Mouse (Mus musculus) forebrain, embryonic 10.5 days (tissue): Measurements from ENCODE around the gene Arl8a. TPM values are rescaled to one million over a fixed set of nuclear protein-coding genes. Genes with fewer than 3 reads are reported as not detected.

Source experiments
- DNase-seq: peaks from one replicate; pipeline ENCODE4 v3.0.0-alpha.2; 2017; ENCODE audit warnings: low spot score; ENCODE audit errors: extremely low spot score
- H3K27ac ChIP-seq: fragments of 300-500 bp; sonication (generic); 2 replicates; pipeline ENCODE4 v1.5.1; 2016; ENCODE audit warnings: mild to moderate bottlenecking
- H3K27me3 ChIP-seq: fragments of 300-500 bp; sonication (generic); 2 replicates; pipeline ENCODE4 v1.6.1; 2016; ENCODE audit warnings: mild to moderate bottlenecking; ENCODE audit not compliant: poor library complexity, severe bottlenecking
- H3K36me3 ChIP-seq: fragments of 300-500 bp; sonication (generic); replicated peaks from 2 replicates; pipeline ENCODE4 v1.6.1; 2016; ENCODE audit warnings: mild to moderate bottlenecking, moderate library complexity
- H3K4me1 ChIP-seq: fragments of 300-500 bp; sonication (generic); 2 replicates; pipeline ENCODE4 v1.6.1; 2016
- H3K4me3 ChIP-seq: fragments of 300-500 bp; sonication (generic); 2 replicates; pipeline ENCODE4 v1.5.1; 2016; ENCODE audit warnings: mild to moderate bottlenecking, moderate library complexity
- H3K9me3 ChIP-seq: fragments of 300-500 bp; sonication (generic); 2 replicates; pipeline ENCODE4 v1.6.1; 2016; ENCODE audit warnings: mild to moderate bottlenecking, moderate library complexity
- WGBS: fragments of 180-500 bp; shearing (Covaris S2); methylation state at CpG from one replicate; pipeline ENCODE4 v1.1.7; 2016; 5-methylcytosine and 5-hydroxymethylcytosine counted together
- polyA plus RNA-seq: library from polyadenylated mRNA; unstranded; fragments of >200 nt; fragmentation: Nextera tagmentation; extraction: Ambion mirVana; gene quantifications from 2 replicates; pipeline ENCODE4 v1.2.1, GENCODE M21; 2016

Arl8a gene
- polyA plus RNA-seq, 1 experiment from 2014 or later, result 39.2 TPM

- H3K4me1 ChIP-seq, result peaks cover 25% of the 10 kb centered on the region
- no peaks in the 10 kb centered on the region for H3K9me3 ChIP-seq
- peak; percentile 50 for DNase-seq
- H3K36me3 ChIP-seq, result no peaks in the 10 kb centered on the region
- H3K4me3 ChIP-seq, result peak overlapping the region; percentile 43
- no peaks in the 10 kb centered on the region for H3K27me3 ChIP-seq
- 1% methylated on average over 21 of the region's 21 CpGs for WGBS
- H3K27ac ChIP-seq, result peak overlapping the region; percentile 84
Observed at GRCm38 (mm10) chr1:135199014-135199819, 52.6 kb downstream of the Arl8a start.

DNA sequence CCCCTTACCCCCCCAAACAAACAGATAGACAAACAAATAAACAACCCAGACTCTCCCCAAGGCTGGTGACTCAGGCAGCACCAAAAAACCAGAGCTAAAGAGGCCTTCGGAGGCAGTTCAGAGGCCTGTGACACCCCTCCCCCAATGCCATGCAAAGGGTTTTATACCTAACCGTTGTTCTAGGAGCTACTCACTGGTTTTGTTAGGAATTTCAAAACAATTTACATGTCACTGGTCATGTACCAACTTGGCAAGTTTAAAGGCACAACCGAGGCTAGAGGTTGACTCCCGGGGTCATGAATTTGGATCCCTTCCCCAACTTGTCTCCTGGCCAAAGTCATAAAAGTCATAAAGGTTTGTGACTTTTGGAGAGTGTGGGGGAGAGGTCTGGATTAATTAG is 53.8 kb downstream of the Arl8a start:
- no peaks in the 10 kb centered on the region for H3K9me3 ChIP-seq
- 85% methylated on average over 4 of the region's 4 CpGs for WGBS
- no peak overlapping the region for H3K27ac ChIP-seq
- no peaks in the 10 kb centered on the region for H3K27me3 ChIP-seq
- no peak overlapping the region for H3K4me3 ChIP-seq
- no peak for DNase-seq
- H3K36me3 ChIP-seq, result no peaks in the 10 kb centered on the region
- H3K4me1 ChIP-seq, result peaks cover 37% of the 10 kb centered on the region

DNA sequence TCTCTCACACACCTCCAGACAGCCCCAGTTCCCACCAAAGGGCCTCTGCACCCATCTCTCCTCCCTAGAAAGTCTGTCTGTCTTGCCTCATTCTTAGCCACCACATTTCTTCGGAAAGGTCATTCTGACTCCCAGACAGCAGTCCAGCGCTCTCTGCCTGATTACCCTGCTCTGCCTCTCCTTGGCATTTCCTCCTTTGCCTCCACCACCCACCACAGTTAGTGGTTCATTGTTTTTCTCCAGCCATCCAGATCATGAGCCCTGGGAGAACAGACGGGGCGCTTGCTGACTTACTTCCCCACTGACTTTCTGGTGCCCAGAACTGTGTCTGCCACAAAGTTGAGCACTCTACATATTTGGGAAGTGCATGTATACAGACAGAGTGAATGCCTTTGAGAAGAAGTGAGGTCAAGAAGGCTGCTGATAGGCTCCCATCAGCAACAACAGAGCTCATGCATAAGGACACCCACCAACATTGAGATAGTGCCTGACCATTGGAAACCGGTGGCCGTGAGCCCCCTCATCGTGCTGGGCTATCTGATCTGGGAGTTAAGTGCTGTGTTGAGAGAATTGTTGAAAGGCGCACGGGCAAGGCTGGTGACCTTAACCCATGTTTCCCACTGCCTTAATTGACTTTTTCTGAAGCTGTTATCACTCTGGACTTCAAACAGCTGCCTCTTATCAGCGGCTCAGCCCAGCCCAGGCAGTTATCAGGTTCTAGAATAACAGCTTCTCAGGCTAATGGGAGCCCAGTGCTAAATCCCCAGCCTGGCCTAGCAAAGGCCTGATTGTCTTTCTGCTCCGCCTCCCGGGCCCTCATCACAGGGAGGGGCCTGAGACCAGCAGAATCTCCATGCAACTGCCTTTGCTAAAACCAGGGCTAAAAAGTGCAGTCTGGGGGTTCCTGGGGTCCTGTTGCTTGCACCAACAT is 57.8 kb downstream of the Arl8a start:
- DNase-seq, result no peak
- H3K9me3 ChIP-seq, result no peaks in the 10 kb centered on the region
- peaks cover 21% of the 10 kb centered on the region for H3K4me1 ChIP-seq
- H3K27me3 ChIP-seq, result no peaks in the 10 kb centered on the region
- no peaks in the 10 kb centered on the region for H3K36me3 ChIP-seq
- H3K27ac ChIP-seq, result peak overlapping the region; percentile 41
- H3K4me3 ChIP-seq, result no peak overlapping the region
- 36% methylated on average over 12 of the region's 12 CpGs for WGBS

GRCm38 (mm10) chr1:135205257-135205656 is 58.6 kb downstream of the Arl8a start:
- peak overlapping the region; percentile 41; the same call in 1 of the 2 replicates for H3K27ac ChIP-seq
- no peak overlapping the region for H3K4me3 ChIP-seq
- DNase-seq, result no peak
- 60% methylated on average over 4 of the region's 4 CpGs for WGBS
- no peaks in the 10 kb centered on the region for H3K9me3 ChIP-seq
- H3K4me1 ChIP-seq, result peaks cover 16% of the 10 kb centered on the region
- H3K36me3 ChIP-seq, result no peaks in the 10 kb centered on the region
- no peaks in the 10 kb centered on the region for H3K27me3 ChIP-seq

Other genes with a start within 250 kb of the Arl8a start
- 5.8 and 6.5 TPM in 2 replicates for gene Ppp1r12b, start 190.9 kb upstream of the Arl8a start, polyA plus RNA-seq
- gene Ube2t, start 184.3 kb upstream of the Arl8a start, polyA plus RNA-seq, result 58.0 and 58.9 TPM in 2 replicates
- gene Lgr6, start 41.5 kb upstream of the Arl8a start, polyA plus RNA-seq, result 0.07 and 0.14 TPM in 2 replicates
- 1.9 and 2.3 TPM in 2 replicates for gene Ptpn7, start 14.1 kb upstream of the Arl8a start, polyA plus RNA-seq
- not detected in 2 replicates for gene Gpr37l1, start 20.9 kb downstream of the Arl8a start, polyA plus RNA-seq
- gene Elf3, start 111.7 kb downstream of the Arl8a start, polyA plus RNA-seq, result 3.3 and 4.0 TPM in 2 replicates
- gene Rnpep, start 137.3 kb downstream of the Arl8a start, polyA plus RNA-seq, result 92.3 and 94.5 TPM in 2 replicates
- gene Timm17a, start 167.0 kb downstream of the Arl8a start, polyA plus RNA-seq, result 197 TPM in 2 replicates
- 0.36 and 0.41 TPM in 2 replicates for gene Lmod1, start 178.0 kb downstream of the Arl8a start, polyA plus RNA-seq
- gene Shisa4, start 228.4 kb downstream of the Arl8a start, polyA plus RNA-seq, result 60.5 and 62.4 TPM in 2 replicates